Mouse (Mus musculus) adrenal gland, postnatal 36 days (tissue): Measurements from ENCODE around the gene Vezf1. TPM values are rescaled to one million over a fixed set of nuclear protein-coding genes. Genes with fewer than 3 reads are reported as not detected.

Experiments
- DNase-seq, 2 experiments: peaks; one replicate each; pipeline ENCODE4 v3.0.0; 2021; ENCODE audit warnings: mixed read lengths in 1 of 2
- total RNA-seq, 2 experiments: library from RNA; stranded (reverse); gene quantifications; 2 replicates each; pipeline ENCODE4 v1.2.3; 2021

Gene Vezf1
- total RNA-seq, 2 experiments from 2014 or later = 49.3 to 50.9 TPM

DNA sequence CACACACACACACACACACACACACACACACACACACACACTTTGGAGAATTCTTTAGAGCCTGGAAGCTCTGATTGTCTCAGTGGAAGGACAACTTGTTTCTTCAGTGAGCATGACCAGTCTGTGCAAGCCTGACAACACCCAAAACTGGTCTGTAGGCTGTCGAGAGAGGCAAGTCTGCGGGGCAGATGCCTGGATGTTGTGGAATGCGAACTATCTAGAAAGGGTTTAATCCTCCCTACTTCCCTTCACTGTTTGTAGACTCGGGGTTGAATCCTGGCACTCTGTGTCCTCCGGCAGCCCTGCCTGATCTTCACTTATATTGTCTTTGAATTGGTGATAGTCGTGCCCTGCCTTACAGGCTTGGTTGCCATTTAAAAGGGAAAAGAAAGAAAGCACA, 55.7 kb downstream of the Vezf1 start:
- DNase-seq = no peak

DNA sequence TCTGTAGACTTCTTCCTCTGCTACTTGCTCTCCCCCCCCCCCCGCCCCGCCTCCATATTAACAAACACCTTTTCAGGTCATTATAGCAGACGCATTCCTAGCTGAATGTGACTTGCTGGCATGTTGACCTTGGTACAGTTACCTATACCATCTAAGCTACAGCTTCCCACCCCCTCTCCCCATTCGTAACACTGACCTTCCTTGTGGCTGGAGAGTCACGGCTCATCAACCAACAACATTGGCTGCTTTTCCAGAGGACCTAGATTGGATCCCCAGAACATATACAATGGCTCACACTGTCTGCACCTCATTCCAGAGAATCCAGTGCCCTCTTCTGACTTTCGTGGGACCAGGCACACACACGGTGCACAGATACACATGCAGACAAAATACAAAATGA, 57.4 kb downstream of the Vezf1 start:
- no peak for DNase-seq

DNA sequence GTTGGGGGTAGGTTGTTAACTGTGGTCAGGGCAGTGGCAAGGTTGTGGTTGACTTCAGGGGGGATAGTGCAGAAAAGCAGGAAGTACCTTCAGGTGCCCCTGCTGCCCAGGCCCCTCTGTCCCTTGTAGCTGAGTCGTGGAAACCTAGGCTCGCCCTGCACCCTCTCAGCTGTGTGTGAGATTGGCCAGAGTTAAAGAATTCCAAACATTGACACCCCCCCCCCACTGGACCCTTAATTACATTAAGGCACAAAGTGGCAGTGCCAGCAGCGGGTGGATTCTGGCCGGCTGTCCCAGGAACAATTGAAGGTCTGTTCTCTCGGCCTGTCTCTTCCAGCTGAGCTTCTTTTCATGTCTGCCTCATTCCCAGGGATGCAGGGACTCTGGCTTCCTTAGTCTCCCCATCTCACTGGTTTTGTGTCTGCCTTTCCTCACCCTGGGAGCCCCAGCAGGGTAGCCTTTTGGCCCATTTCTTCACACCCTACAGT, 58.3 kb downstream of the Vezf1 start:
- DNase-seq = no peak

DNA sequence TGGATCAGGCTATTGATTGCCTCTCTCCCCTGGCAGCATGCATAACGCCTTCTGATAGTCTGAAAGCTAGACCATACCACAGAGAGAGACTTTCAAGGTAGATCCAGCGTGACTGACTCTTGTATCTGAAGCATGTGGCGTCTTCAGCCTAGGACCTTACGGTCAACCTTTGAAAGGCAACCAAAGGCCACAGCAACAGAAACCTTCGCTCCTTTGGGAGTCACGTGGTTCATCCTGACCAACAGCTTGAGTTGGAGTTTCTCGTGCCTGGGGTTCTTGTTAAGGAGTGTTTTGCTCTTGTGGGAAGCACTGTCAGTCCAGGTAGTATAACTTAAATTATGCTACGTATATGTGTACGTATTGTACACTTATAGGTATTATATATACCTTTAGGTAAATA, 60.4 kb downstream of the Vezf1 start:
- DNase-seq = no peak

GRCm38 (mm10) chr11:88129281-88129680, 61.2 kb downstream of the Vezf1 start:
- no peak for DNase-seq

DNA sequence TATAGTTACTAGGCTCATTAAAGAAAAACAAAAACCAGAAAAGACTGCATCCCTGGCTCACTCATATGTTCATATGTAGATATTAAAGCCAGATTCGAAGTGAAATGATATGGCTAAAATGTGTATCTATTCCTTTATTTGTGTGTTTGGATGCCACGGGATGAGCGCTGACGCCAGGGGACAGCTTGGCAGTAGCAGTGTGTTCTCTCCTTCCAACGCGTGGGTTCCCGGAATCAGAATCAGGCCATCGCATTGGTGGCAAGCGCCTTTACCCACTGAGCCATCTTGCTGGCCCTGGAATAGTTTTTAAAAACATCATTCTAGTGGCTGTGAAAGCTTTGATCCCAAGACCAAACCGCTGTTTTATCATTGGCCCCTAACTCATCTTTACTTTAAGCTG, 61.9 kb downstream of the Vezf1 start:
- DNase-seq = no peak

DNA sequence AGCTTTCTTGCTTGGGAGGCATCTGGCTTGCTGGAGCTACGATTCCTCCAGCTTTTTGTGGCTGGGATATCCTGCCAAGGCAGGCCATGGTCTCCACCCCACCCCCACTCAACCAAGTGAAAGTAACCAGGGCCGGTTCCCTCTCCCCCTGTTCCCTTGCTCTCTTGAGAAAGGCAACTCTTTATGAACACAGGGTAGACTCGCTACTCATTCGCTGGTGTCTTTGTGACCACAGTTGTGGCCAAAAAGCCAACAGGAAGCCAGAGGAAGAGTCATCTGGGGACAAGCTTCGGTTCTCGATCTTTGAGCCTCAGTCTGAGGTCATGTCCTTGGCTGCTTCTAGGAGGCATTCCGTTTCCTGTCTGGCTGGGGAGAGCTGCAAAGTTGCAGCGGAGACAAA, 63.8 kb downstream of the Vezf1 start:
- peak; percentile 71 to 79 for DNase-seq

Other genes starting within 250 kb of the Vezf1 start
- gene Lpo, start 240.0 kb upstream of the Vezf1 start, total RNA-seq = not detected
- 10 to 100 TPM in 1 of 2 experiments, 1 to 10 TPM in 1; 9.3 to 10.2 TPM for gene Mks1, start 215.1 kb upstream of the Vezf1 start, total RNA-seq
- gene Epx, start 192.7 kb upstream of the Vezf1 start, total RNA-seq = not detected
- not detected for gene Olfr462, start 176.0 kb upstream of the Vezf1 start, total RNA-seq
- not detected for gene Olfr463, start 170.9 kb upstream of the Vezf1 start, total RNA-seq
- not detected for gene Olfr464, start 147.3 kb upstream of the Vezf1 start, total RNA-seq
- gene Dynll2, start 80.7 kb upstream of the Vezf1 start, total RNA-seq = 100 to 1,000 TPM; 200 to 233 TPM
- 100 to 1,000 TPM; 212 to 243 TPM for gene Srsf1, start 20.9 kb upstream of the Vezf1 start, total RNA-seq
- gene Cuedc1, start 29.8 kb downstream of the Vezf1 start, total RNA-seq = 10 to 100 TPM; 46.9 to 53.4 TPM
- gene Mrps23, start 136.1 kb downstream of the Vezf1 start, total RNA-seq = 100 to 1,000 TPM; 151 to 216 TPM
- not detected for gene Ccdc182, start 225.8 kb downstream of the Vezf1 start, total RNA-seq